Mouse (Mus musculus): ENCODE measurements around the gene Mettl7a1.
A peak's percentile ranks its signal among the peaks of the same experiment; 100 is the strongest.
"Not testable (repeated sequence)": the region's sequence is repeated elsewhere in the genome, so short reads cannot be mapped to it uniquely, and the experiment has no call there.

Gene Mettl7a1

GRCm38 (mm10) chr15:100303428-100304018 lies 417 bp upstream of the Mettl7a1 start:
- DNase-seq = no peak

GRCm38 (mm10) chr15:100306201-100306600 lies 2.3 kb downstream of the Mettl7a1 start:
- no peak for DNase-seq

- peak; percentile 19 to 22 for DNase-seq
Observed at GRCm38 (mm10) chr15:100307438-100308096, 3.6 kb downstream of the Mettl7a1 start.

- no peak for DNase-seq
Observed at GRCm38 (mm10) chr15:100312346-100312745, 8.4 kb downstream of the Mettl7a1 start.

- no peak for DNase-seq
Observed at GRCm38 (mm10) chr15:100314448-100315145, 10.7 kb downstream of the Mettl7a1 start.

GRCm38 (mm10) chr15:100318014-100318671 lies 14.2 kb downstream of the Mettl7a1 start:
- DNase-seq = not testable (repeated sequence)

GRCm38 (mm10) chr15:100319884-100320283 lies 15.9 kb downstream of the Mettl7a1 start:
- no peak for DNase-seq

- DNase-seq = no peak
Observed at GRCm38 (mm10) chr15:100320295-100320905, 16.5 kb downstream of the Mettl7a1 start.

- DNase-seq = no peak
Observed at GRCm38 (mm10) chr15:100321134-100321533, 17.2 kb downstream of the Mettl7a1 start.

GRCm38 (mm10) chr15:100324021-100324591 lies 20.2 kb downstream of the Mettl7a1 start:
- DNase-seq = no peak

GRCm38 (mm10) chr15:100325235-100325634 lies 21.3 kb downstream of the Mettl7a1 start:
- no peak for DNase-seq

GRCm38 (mm10) chr15:100328089-100328488 lies 24.1 kb downstream of the Mettl7a1 start:
- not testable (repeated sequence) for DNase-seq

GRCm38 (mm10) chr15:100329336-100329735 lies 25.4 kb downstream of the Mettl7a1 start:
- not testable (repeated sequence) for DNase-seq

GRCm38 (mm10) chr15:100330739-100331138 lies 26.8 kb downstream of the Mettl7a1 start:
- no peak for DNase-seq

GRCm38 (mm10) chr15:100332077-100332961 lies 28.4 kb downstream of the Mettl7a1 start:
- DNase-seq = not testable (repeated sequence)

GRCm38 (mm10) chr15:100334629-100335028 lies 30.7 kb downstream of the Mettl7a1 start, which contains the start of gene Mettl7a3:
Mettl7a3 (plus strand) TSS chr15:100334929.
- no peak for DNase-seq

- DNase-seq = not testable (repeated sequence)
Observed at GRCm38 (mm10) chr15:100337328-100337727, 33.4 kb downstream of the Mettl7a1 start.

- DNase-seq = peak; percentile 64 to 65
Observed at GRCm38 (mm10) chr15:100337847-100338246, 33.9 kb downstream of the Mettl7a1 start.

GRCm38 (mm10) chr15:100341314-100341980 lies 37.5 kb downstream of the Mettl7a1 start:
- not testable (repeated sequence) for DNase-seq

GRCm38 (mm10) chr15:100345484-100345883 lies 41.5 kb downstream of the Mettl7a1 start:
- no peak for DNase-seq

GRCm38 (mm10) chr15:100346761-100347160 lies 42.8 kb downstream of the Mettl7a1 start:
- no peak for DNase-seq

All from thymus, postnatal 36 days (tissue).